Mouse (Mus musculus) NIH3T3 (cell line): Measurements from ENCODE around the gene Bhlhe40.

ENCODE experiments used
- DNase-seq: peaks from one replicate; pipeline ENCODE4 v3.0.0-alpha.2; 2012; ENCODE audit warnings: low read depth

The Bhlhe40 gene

GRCm38 (mm10) chr6:108694965-108695724 is 34.7 kb downstream of the Bhlhe40 start:
- DNase-seq: no peak

- DNase-seq: no peak
These were observed 35.7 kb downstream of the Bhlhe40 start for GRCm38 (mm10) chr6:108695844-108696821.

GRCm38 (mm10) chr6:108696822-108697202 is 36.4 kb downstream of the Bhlhe40 start:
- no peak for DNase-seq

- DNase-seq: no peak
These were observed 36.9 kb downstream of the Bhlhe40 start for GRCm38 (mm10) chr6:108697345-108697744.

- no peak for DNase-seq
These were observed 38.0 kb downstream of the Bhlhe40 start for GRCm38 (mm10) chr6:108698343-108698870.

GRCm38 (mm10) chr6:108699679-108700078 is 39.2 kb downstream of the Bhlhe40 start:
- DNase-seq: no peak

GRCm38 (mm10) chr6:108700638-108701343 is 40.4 kb downstream of the Bhlhe40 start:
- no peak for DNase-seq

- no peak for DNase-seq
These were observed 42.2 kb downstream of the Bhlhe40 start for GRCm38 (mm10) chr6:108702648-108703047.

GRCm38 (mm10) chr6:108703085-108703484 is 42.7 kb downstream of the Bhlhe40 start:
- no peak for DNase-seq

GRCm38 (mm10) chr6:108704316-108705080 is 44.1 kb downstream of the Bhlhe40 start:
- DNase-seq: no peak

GRCm38 (mm10) chr6:108705957-108706356 is 45.5 kb downstream of the Bhlhe40 start:
- DNase-seq: peak; percentile 12

- no peak for DNase-seq
These were observed 46.7 kb downstream of the Bhlhe40 start for GRCm38 (mm10) chr6:108706994-108707645.

GRCm38 (mm10) chr6:108709131-108709470 is 48.7 kb downstream of the Bhlhe40 start:
- no peak for DNase-seq

- peak; percentile 92 for DNase-seq
These were observed 49.2 kb downstream of the Bhlhe40 start for GRCm38 (mm10) chr6:108709471-108710231.

- peak; percentile 32 for DNase-seq
These were observed 50.2 kb downstream of the Bhlhe40 start for GRCm38 (mm10) chr6:108710667-108711066.

- DNase-seq: no peak
These were observed 50.9 kb downstream of the Bhlhe40 start for GRCm38 (mm10) chr6:108711192-108711964.

- no peak for DNase-seq
These were observed 51.7 kb downstream of the Bhlhe40 start for GRCm38 (mm10) chr6:108712148-108712547.

GRCm38 (mm10) chr6:108713175-108713974 is 52.9 kb downstream of the Bhlhe40 start:
- no peak for DNase-seq
